Mouse (Mus musculus) cerebellum, postnatal 10 days (tissue): ENCODE results near the gene Capn8.

Source experiments
- DNase-seq, 2 experiments: peaks; one replicate each; pipeline ENCODE4 v3.0.0; 2021; ENCODE audit warnings: mixed read lengths in 2 of 2

The Capn8 gene

DNA sequence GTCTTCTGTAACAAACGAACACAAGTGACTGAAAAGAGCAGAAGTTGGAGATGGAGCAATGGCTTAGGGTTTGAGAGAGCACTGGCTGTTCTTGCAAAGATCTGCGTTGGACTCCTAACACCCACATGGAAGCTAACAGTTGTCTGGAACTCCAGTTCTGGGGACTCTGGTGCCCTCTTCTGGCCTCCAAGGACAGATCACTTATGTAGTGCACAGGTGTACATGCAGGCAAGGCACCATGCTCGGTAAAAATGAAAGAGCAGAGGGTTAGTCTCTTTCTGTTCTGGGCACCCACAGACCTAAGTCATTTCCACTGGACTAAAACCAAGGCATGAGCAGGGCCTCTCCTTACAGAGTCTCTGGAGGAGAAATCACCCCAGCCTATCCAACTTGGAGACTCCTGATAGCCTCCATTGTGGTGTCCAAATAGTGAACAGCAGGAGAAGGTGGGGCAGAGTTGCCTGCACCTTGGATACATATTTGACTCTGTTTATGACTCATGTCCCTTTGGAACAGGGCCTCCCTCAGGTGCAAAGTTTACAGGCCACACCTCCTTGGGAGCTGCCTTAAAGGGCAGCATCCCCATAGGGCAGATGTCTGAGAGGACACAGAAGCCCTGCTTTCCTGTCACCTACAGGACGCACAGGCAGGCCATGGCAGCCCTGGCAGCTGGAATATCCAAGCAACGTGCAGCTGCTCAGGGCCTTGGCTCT lies at the start of gene Capn8:
Gene Capn8, plus strand, starts transcription at position 600 of the 713 bp plus-strand sequence.
- DNase-seq = peak; percentile 26 to 33

GRCm38 (mm10) chr1:182516758-182517676 lies 47.8 kb upstream of the Capn8 start, which contains the start of gene Capn2:
Capn2 (minus strand) TSS chr1:182517608.
- DNase-seq = peak; percentile 93 to 94

- no peak for DNase-seq
These were observed 47.2 kb upstream of the Capn8 start for GRCm38 (mm10) chr1:182517677-182518011.

DNA sequence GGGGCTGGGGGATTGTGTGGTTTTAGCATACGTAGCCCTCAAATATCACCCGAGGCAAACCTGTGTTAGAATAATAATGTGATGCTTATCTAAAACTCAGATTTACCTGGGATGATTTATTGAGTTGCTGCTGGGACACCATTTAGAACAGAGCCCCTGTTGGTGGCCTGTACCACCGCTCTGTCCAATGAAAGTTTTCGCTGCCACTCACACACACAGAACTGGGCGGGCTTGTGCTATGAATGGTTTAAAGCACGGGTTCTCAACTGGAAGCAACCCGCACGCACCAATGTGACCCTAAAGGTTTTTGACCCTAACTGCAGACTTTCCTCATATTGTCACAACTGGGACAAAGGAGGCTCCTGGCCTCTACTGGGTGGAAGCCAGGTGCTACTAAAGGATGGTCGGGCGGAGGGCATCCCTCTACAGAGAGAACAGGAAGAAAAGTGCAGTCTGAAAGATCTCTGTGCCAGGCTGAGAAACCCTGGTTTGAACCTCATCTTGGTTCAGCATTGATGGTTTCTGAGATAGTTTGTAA lies 46.6 kb upstream of the Capn8 start:
- DNase-seq = no peak

DNA sequence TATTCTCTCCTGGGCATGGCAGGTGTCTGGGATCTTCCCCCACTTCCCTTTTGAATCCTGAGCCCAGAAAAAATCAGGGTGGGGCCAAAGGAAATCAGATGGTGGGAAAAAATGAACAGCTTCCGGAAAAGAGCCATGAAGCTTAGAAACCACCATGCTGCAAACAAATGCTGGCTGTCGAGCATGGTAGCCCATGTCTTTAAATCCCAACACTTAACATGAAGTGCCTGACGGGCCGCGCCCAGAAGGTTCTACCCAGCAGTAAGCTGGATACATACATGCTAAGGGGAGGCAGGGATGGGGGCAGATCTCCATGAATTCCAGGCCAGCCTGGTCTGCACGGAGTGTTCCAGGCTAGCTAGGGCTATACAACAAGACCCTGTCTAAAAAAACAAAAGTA lies 46.0 kb upstream of the Capn8 start:
- DNase-seq = no peak

- DNase-seq = peak in 1 of 2 experiments; percentile 39
These were observed 45.5 kb upstream of the Capn8 start for GRCm38 (mm10) chr1:182519341-182519740.

DNA sequence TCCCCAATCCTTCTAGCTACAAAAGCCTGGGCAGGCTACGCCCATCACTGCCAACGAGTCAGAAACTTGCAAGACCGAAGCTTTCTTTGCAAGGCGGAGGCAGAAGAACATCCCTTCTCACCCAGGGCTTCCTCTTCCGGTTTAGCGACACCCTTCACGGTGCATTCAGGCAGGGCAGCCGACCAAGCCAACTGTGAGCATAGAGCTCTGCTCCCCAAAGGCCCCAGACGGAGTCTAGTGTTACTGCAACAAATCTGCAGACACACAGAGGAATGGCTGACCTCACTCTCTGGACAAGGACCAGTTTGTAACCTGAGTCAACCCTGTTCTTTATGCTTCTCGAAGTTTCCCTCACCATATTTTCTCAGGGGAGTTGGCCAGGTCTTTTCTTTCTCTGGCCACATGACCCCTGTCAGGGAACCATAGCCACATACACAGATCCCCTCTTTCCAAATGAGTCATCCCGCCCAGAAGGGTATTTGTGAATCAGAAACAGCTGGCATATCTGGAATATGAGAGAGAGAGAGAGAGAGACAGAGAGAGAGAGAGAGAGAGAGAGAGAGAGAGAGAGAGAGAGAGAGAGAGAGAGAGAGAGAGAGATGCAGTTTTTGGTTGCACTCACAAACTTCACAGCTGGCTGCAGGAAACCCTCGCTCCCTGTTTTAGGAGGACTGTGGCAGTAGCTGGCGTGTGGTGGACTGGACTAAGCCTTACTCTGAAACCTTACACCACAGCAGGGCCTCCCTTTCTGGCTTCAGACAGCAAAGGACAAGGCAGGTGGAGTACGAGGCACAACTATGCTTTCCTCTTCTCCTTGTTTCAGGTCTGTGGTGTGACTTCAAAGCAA lies 44.5 kb upstream of the Capn8 start:
- DNase-seq = peak in 1 of 2 experiments; percentile 26

DNA sequence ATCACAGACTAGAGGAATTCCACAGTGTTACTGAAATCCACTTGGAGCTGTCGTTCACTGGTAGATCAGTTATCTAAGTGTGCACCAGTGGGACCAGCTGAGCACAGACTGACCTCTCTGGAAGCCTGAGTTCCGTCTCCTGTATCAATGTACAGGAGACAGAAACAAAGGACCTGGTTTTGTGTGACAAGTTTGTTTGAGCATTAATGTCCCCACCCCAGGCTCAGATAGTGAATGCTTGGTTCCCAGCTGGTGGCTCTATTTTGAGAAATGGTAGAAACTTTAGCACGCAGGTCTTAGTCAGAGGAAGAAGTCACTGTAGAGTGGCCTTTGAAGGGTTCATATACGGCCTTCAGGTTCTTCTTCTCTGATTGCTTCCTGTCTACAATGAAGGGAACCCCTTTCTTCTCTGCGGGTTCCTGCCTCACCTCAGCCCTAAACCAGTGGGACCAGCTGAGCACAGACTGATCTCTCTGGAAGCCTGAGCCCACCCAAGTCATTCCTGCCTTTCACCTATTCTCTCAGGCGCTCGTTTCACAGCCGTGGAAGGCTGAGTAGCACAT lies 43.8 kb upstream of the Capn8 start:
- no peak for DNase-seq

DNA sequence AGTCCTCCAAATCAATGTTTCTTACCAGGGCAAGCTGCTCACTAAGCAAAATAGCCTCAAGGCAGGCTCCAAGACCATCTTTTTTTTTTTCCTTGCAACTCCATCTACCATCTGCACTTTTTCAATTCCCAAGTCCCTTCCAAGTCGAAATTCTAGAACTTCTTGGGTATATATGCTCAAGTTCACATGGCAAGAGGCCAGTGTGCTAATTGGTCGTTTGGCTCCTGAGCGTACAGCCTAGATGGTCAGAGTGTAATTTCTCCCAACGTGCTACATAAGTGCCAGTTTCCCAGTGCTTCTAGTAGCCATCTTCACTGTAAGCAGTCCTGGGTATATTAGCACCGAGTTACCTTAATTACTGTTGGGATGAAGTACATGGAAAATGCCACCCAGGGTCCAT lies 41.8 kb upstream of the Capn8 start:
- no peak for DNase-seq

- DNase-seq = no peak
These were observed 41.1 kb upstream of the Capn8 start for GRCm38 (mm10) chr1:182523692-182524091.

- no peak for DNase-seq
These were observed 39.2 kb upstream of the Capn8 start for GRCm38 (mm10) chr1:182525601-182526000.

DNA sequence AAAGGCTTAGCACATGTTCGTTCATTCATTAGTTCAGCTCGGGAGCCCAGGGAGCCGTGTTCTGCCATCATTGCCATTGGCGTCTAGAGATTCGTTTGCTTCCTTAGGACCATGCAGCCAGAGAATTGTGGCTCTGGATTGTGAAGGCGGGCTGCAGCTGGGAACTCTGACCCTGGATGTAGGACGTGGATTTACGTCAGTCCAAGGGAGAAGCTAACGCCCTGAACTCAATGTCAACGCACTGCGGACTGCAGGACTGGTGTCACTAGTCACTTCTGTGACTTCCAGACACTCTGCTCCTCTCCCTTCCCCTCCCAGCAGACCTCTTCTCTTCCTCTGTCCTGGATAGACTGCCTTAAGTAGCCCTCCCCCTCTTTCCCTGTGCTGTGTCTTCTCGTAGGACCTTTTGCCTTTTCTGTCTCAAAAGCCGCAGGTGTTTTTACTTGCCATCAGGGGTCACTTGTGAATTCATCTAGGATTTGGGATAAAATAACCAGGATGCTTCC lies 37.5 kb upstream of the Capn8 start:
- DNase-seq = no peak

DNA sequence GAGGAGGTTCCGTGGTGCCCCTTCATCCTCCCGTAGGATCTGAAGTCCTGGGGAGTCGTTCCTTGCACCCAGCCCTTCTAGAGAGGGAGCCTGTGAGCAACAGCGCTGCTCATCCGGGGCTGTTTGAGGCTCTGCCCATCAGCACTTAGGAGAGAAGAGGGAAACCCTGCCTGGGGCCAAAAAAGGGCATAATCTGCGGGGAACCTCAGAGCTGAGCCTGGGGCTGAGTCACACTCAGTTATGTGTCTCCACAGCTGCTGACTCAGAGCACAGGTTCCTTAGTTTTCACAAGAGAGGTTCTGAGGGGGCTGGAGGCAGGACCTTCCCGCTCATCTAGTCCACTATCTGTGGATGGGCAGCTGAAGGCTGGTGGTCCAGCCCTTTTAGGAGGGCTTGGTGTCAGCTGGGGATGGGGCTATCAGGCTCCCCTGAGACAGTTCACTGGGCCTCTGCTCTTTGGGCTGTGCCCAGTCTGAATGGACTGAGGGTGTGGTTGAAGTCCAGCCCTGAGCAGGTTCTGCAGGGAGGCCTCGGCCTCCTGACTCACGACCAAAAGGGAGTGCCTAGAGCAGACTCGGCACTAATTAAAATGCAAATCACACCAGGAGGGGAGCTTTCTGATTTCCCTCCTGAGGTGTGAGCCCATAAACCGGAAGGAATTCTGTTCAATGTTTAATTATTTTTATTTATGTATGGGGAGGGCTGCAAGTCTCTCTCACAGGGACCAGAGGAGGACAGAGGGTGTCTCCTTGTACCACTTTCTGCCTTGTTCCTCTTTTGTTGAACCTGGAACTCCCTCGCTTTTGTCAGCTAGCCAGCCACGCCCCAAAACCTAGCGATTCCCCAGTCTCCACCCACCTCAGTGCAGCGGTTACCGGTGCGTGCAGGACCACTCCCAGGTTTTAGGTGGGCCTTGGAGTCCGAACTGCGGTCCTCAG lies 36.6 kb upstream of the Capn8 start:
- DNase-seq = no peak

- no peak for DNase-seq
These were observed 31.2 kb upstream of the Capn8 start for GRCm38 (mm10) chr1:182533583-182533982.

DNA sequence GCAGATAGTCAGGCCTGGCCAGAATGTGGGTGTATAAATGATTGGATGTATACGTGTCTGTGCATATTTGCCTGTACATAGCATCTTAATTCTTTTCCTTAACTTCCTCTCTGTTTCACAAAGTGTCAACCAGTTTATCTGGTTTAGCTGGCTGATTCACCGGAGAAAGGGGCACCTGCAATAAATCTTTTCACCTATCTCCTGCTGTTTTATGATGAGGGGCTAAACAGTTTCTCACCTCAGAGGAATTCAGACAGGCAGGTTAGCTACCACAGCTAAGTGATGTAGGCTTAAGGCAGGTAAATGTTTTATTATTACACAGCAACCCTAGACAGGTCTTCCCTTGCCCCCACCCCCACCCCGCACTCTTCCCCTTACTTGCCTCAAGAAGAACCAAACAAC lies 29.7 kb upstream of the Capn8 start:
- DNase-seq = no peak

GRCm38 (mm10) chr1:182539023-182539940 lies 25.5 kb upstream of the Capn8 start:
- peak; percentile 85 to 91 for DNase-seq

DNA sequence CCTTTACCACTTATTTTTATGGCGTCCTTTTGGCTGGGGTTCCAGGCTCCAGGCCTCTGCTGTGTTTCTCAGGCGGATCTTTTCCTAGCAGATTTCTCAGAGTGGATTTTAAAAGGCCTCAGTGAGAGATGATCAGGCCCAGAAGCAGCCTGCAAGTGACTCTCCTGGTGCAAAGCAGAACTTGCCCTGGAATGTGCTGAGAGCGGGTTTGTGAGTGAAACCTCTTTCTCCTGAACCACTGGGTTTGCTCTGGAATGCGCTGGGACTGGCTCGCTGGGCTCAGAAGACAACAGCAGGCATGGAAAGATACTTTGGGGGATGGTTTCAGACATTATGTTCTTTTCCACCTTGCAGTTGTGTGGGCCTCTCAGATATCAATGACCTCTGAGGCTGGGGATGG lies 22.7 kb upstream of the Capn8 start:
- no peak for DNase-seq

- DNase-seq = no peak
These were observed 21.7 kb upstream of the Capn8 start for GRCm38 (mm10) chr1:182543136-182543535.

- DNase-seq = no peak
These were observed 20.9 kb upstream of the Capn8 start for GRCm38 (mm10) chr1:182543906-182544305.

- no peak for DNase-seq
These were observed 14.0 kb upstream of the Capn8 start for GRCm38 (mm10) chr1:182550761-182551160.
